Mouse (Mus musculus) cerebellum, postnatal 25 days (tissue): ENCODE results near the gene Wfdc9.

ENCODE experiments used
- DNase-seq, 2 experiments: peaks; one replicate each; pipeline ENCODE4 v3.0.0; 2021; ENCODE audit warnings: mixed read lengths in 2 of 2

The Wfdc9 gene

GRCm38 (mm10) chr2:164615386-164615785, 41.0 kb downstream of the Wfdc9 start:
- DNase-seq = no peak

DNA sequence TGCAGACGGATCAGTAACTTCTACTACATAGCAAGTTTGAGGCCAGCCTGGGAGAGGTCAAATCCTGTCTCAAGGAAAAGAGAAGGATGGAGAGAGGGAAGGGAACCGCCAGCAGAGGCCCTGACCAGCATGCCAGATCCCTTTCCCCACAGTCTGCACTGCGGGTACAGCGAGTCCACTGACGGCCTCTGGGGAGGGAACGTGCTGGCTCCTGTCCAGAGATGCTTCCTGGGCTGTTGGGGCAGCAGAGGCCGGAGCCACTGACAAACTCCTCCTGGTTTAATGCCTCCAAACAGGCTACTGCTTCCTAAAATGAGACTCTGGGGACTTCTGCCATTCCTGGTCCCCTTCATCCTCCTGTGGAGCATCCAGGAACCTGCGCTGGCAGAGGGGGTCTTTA, 42.9 kb downstream of the Wfdc9 start, which contains the start of the genes Wfdc6b and Wfdc8:
Wfdc6b (plus strand) TSS at position 52 of the 400 bp plus-strand sequence.
Wfdc8 (minus strand) TSS at position 156 of the 400 bp plus-strand sequence.
- peak in 1 of 2 experiments; percentile 8 for DNase-seq

DNA sequence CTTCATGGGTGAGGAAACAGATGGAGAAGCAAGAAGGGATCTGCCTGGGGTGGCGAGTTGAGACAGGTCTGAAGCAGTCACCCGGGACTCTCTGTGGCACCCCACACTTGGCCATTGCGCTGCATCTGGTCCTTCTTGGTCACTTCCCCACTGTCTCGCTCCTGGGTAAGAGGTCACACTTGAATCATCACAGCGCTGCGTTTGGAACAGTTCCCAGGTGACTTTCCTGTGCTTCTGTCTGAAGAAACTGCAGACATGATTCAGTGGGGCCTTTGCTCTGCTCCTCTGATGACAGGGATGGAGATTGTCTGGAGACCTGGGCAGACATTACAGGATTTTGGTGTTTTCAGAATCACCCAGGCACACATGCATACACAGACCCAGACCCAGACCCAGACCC, 47.6 kb downstream of the Wfdc9 start:
- no peak for DNase-seq

- DNase-seq = no peak
Measured at GRCm38 (mm10) chr2:164604411-164604810, 52.0 kb downstream of the Wfdc9 start.

DNA sequence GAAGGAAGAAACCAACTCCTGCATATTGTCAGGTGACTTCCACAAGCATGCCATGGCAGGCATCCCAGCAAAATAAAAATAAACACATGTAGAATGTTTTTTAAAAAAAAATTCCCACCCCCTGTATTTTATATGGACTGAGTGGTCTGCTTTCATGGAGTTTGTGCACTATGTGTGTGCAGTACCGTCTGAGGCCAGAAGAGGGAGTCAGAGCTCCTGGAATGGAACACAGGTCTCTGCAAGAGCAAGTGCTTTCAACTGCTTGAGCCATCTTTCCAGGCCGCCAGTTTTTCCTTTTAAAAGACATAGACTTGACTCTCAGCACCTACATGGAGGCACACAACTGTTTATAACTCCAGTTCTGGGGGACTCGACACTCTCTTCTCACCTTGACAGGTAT, 52.9 kb downstream of the Wfdc9 start:
- no peak for DNase-seq

- DNase-seq = no peak
Measured at GRCm38 (mm10) chr2:164600179-164600578, 56.2 kb downstream of the Wfdc9 start.
